Mouse (Mus musculus) kidney, adult 2 months (tissue): ENCODE data around the gene Upp2.

Experiments used
- CTCF ChIP-seq: fragments of 200-500 bp; conservative IDR thresholded peaks from 2 replicates; pipeline ENCODE4 v1.5.1; 2011; ENCODE audit warnings: low read depth, mild to moderate bottlenecking, control low read depth, low read length, moderate library complexity, mixed read lengths; ENCODE audit not compliant: insufficient read depth, insufficient read length
- POLR2A ChIP-seq: fragments of 200-500 bp; IDR thresholded peaks from one replicate; pipeline ENCODE4 v1.6.1; 2011; ENCODE audit warnings: low read depth, low read length, control low read depth

- TF ChIP-seq CTCF = no peak
- TF ChIP-seq POLR2A = no peak
Measured at GRCm38 (mm10) chr2:58717898-58718297, 150.8 kb downstream of the Upp2 start.
